Mouse (Mus musculus) lung, embryonic 15.5 days (tissue): Measurements from ENCODE around the gene Mrgpra1. TPM values are rescaled to one million over a fixed set of nuclear protein-coding genes. Genes with fewer than 3 reads are reported as not detected.
"Not testable (repeated sequence)": the region's sequence is repeated elsewhere in the genome, so short reads cannot be mapped to it uniquely, and the experiment has no call there.

ENCODE experiments used
- ATAC-seq: fragments of 200-750 bp; cut with Nextera tagmentation; 2 replicates; pipeline ENCODE4 v1.8.0; 2017; ENCODE audit warnings: moderate number of reproducible peaks, borderline replicate concordance; ENCODE audit not compliant: low FRiP score, low TSS enrichment; ENCODE audit errors: extremely low read depth
- H3K27ac ChIP-seq: fragments of 300-500 bp; sonication (generic); 2 replicates; pipeline ENCODE4 v1.5.1; 2015; ENCODE audit warnings: moderate library complexity, mild to moderate bottlenecking, inconsistent platforms
- H3K27me3 ChIP-seq: fragments of 300-500 bp; sonication (generic); 2 replicates; pipeline ENCODE4 v1.6.1; 2015; ENCODE audit warnings: inconsistent platforms
- H3K36me3 ChIP-seq: fragments of 300-500 bp; sonication (generic); 2 replicates; pipeline ENCODE4 v1.6.1; 2015; ENCODE audit warnings: inconsistent platforms
- H3K4me1 ChIP-seq: fragments of 300-500 bp; sonication (generic); 2 replicates; pipeline ENCODE4 v1.6.1; 2015; ENCODE audit warnings: inconsistent platforms
- H3K4me2 ChIP-seq: fragments of 300-500 bp; sonication (generic); 2 replicates; pipeline ENCODE4 v1.6.1; 2015; ENCODE audit warnings: inconsistent platforms, mild to moderate bottlenecking, moderate library complexity
- H3K4me3 ChIP-seq: fragments of 300-500 bp; sonication (generic); 2 replicates; pipeline ENCODE4 v1.5.1; 2015; ENCODE audit warnings: mild to moderate bottlenecking, inconsistent platforms
- H3K9ac ChIP-seq: fragments of 300-500 bp; sonication (generic); 2 replicates; pipeline ENCODE4 v1.6.1; 2015; ENCODE audit warnings: inconsistent platforms
- H3K9me3 ChIP-seq: fragments of 300-500 bp; sonication (generic); 2 replicates; pipeline ENCODE4 v1.6.1; 2016; ENCODE audit warnings: inconsistent platforms
- WGBS: fragments of 180-500 bp; shearing (Covaris S2); methylation state at CpG from one replicate; pipeline ENCODE4 v1.1.7; 2015; 5-methylcytosine and 5-hydroxymethylcytosine counted together
- polyA plus RNA-seq: library from polyadenylated mRNA; unstranded; fragments of >200 nt; fragmentation: Nextera tagmentation; extraction: Ambion mirVana; gene quantifications from 2 replicates; pipeline ENCODE4 v1.2.1, GENCODE M21; 2015

Gene Mrgpra1
- polyA plus RNA-seq, result not detected in 2 replicates

DNA sequence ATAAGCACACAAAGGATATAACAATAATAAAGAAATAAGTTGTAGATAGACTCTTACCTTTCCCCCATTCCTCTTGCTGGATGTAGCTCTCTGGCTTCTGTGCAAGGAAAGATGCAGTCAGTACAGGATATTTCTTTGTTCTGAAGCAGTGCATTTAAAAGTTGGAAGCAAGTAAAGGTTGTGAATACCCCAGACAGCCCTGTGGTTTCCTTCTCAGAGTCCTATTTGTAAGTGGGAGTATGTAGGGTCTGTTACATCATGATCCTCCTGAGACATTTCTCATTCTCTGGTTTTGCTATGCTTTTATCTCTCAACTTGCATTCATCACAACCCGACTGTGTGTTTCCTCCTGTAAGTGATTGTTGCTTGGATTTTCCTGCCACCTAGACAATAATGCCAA is at the start of gene Mrgpra1:
Mrgpra1 (minus strand) TSS at position 101 of the 400 bp plus-strand sequence.
- ATAC-seq, result no peak
- Histone ChIP-seq H3K27me3 (no peaks in the 10 kb centered on the region), H3K4me1 (no peaks in the 10 kb centered on the region), H3K9ac (no peak within 1 kb of the TSS), H3K27ac (no peak within 1 kb of the TSS), H3K4me2 (no peak within 1 kb of the TSS), H3K9me3 (0 out of 2 replicates have a peak, but pooled peaks cover 3% of the 10 kb centered on the region), H3K36me3 (no peaks in the 10 kb centered on the region), H3K4me3 (no peak within 1 kb of the TSS)
- 64% methylated on average over 1 of the region's 1 CpGs for WGBS

DNA sequence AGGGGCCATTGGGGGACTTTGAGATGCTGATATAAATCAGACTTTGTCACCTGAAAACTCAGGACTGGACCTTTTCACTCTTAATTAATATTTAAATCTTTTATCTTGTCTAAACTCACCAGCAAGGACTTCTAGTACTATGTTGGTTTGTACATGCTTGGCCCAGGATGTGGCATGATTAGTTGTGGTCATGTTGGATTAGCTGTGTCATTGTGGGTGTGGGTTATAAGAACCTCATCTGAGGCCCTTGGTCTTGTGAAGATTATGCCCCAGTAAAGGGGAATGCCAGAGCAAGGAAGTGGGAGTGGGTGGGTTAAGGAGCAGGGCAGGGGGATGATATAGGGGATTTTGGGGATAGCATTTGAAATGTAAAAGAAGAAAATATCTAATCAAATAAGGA is 47.1 kb upstream of the Mrgpra1 start:
- H3K9me3 ChIP-seq, result no peaks in the 10 kb centered on the region
- no peaks in the 10 kb centered on the region for H3K4me1 ChIP-seq
- H3K4me2 ChIP-seq, result no peak overlapping the region
- H3K9ac ChIP-seq, result no peak overlapping the region
- no peaks in the 10 kb centered on the region for H3K27me3 ChIP-seq
- no peak overlapping the region for H3K27ac ChIP-seq
- H3K4me3 ChIP-seq, result no peak overlapping the region
- H3K36me3 ChIP-seq, result no peaks in the 10 kb centered on the region
- ATAC-seq, result no peak

DNA sequence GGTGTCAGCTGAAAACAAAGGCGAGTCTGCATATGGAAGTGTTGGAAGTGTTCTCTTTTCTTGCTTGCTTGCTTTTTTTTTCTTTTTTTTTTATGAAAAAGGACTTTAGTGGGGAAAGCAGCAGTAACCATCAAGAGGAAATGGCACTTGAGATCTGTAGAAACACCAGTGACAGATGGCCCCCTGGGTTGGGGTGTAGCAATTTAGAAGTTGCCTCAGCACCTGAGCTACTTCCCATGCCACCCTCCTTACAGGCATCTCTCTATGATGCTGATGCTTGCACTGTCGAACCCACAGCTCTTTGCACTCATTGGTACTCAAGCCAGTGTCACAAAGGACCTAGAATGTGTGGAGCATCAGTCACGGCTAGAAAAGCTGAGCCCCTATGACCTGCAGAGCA is 5.6 kb downstream of the Mrgpra1 start:
- Histone ChIP-seq H3K9me3 (no peaks in the 10 kb centered on the region), H3K36me3 (no peaks in the 10 kb centered on the region), H3K9ac (no peak overlapping the region), H3K27me3 (no peaks in the 10 kb centered on the region), H3K27ac (no peak overlapping the region), H3K4me1 (no peaks in the 10 kb centered on the region), H3K4me3 (no peak overlapping the region), H3K4me2 (no peak overlapping the region)
- 66% methylated on average over 3 of the region's 3 CpGs for WGBS
- no peak for ATAC-seq

DNA sequence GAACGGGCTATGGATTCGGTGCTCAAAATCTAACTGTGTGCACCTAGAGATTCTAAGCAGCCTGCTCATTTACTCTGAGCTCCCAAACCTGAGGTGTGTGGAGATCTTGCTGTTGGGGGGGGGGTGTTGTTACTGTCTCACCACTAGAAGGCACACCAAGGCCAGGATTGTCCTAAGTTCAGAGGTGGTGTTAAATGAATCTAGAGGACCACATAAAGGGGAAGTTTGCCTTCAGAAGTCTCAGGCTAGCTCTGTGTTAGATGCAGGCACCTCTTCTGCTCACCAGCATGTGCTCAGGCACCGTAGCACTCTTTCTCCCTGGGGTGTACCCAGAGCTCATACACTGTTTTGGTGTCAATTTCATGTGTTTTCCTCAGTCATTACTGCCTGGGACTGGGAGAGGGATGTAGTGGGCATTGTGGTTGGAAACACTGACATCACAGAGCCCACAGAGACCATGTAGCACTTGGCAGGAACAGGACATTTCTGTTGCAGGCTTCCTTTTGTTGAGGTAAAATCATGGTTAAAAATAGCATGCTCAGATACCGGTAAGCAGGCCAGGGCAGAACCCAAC is 8.0 kb downstream of the Mrgpra1 start:
- Histone ChIP-seq H3K9ac (no peak overlapping the region), H3K4me3 (no peak overlapping the region), H3K27me3 (no peaks in the 10 kb centered on the region), H3K9me3 (no peaks in the 10 kb centered on the region), H3K27ac (no peak overlapping the region), H3K4me2 (no peak overlapping the region), H3K4me1 (no peaks in the 10 kb centered on the region), H3K36me3 (no peaks in the 10 kb centered on the region)
- ATAC-seq, result no peak
- WGBS, result 82% methylated on average over 4 of the region's 4 CpGs

DNA sequence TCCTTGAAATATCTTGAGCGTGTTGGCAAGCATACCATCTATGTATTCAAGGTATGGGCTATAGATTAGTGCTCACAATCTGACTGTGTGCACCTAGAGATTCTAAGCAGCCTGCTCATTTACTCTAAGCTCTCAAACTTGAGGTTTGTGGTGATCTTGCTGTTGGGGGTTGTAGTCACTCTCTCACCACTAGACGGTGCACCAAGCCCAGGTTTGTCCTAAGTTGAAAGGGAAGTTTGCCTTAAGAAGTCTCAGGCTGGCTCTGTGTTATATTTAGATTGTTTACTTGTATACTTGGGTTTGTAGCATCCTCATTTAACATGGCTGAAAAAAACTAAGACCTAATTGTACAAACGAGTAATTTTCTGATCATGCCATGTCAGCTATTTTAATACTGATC is 12.2 kb downstream of the Mrgpra1 start:
- not testable (repeated sequence) for H3K27ac ChIP-seq, H3K4me3 ChIP-seq, H3K4me1 ChIP-seq, H3K36me3 ChIP-seq, H3K27me3 ChIP-seq, H3K9me3 ChIP-seq, H3K4me2 ChIP-seq, ATAC-seq, H3K9ac ChIP-seq
- 70% methylated on average over 3 of the region's 3 CpGs for WGBS

DNA sequence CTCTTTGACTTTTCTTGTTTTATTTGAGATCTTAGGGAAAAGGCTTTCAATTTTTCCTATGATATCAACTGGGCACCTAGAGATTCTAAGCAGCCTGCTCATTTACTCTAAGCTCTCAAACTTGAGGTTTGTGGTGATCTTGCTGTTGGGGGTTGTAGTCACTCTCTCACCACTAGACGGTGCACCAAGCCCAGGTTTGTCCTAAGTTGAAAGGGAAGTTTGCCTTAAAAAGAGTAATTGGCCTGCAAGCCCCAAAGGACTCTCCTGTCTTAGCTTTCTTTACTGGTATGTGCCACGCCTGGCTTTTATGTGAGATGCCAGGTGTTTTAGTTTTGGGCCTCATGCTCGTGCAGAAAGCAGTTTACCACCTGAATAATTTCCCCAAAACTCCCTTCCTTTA is 12.7 kb downstream of the Mrgpra1 start:
- 62% methylated on average over 3 of the region's 3 CpGs for WGBS
- not testable (repeated sequence) for H3K4me2 ChIP-seq

DNA sequence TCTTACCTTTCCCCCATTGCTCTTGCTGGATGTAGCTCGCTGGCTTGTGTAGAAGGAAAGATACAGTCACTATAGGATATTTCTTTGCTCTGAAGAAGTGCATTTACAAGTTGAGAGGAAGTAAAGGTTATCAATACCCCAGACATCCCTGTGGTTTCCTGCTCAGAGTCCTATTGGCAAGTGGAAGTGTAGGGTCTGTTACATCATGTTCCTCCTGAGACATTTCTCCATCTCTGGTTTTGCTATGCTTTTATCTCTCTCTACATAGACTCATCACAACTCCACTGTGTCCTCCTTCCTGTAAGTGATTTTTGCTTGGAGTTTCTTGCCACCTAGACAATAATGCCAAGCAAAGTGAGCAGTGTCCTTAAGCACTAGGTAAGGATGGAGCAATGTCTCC is 35.7 kb downstream of the Mrgpra1 start:
- no peaks in the 10 kb centered on the region for H3K27me3 ChIP-seq
- H3K4me1 ChIP-seq, result no peaks in the 10 kb centered on the region
- 48% methylated on average over 1 of the region's 1 CpGs for WGBS
- no peak overlapping the region for H3K4me3 ChIP-seq
- H3K9me3 ChIP-seq, result no peaks in the 10 kb centered on the region
- H3K9ac ChIP-seq, result no peak overlapping the region
- no peak overlapping the region for H3K4me2 ChIP-seq
- H3K27ac ChIP-seq, result no peak overlapping the region
- ATAC-seq, result no peak
- no peaks in the 10 kb centered on the region for H3K36me3 ChIP-seq

More for the DNA sequence above, 12.7 kb downstream of the Mrgpra1 start:
- not testable (repeated sequence) for H3K36me3 ChIP-seq, H3K4me1 ChIP-seq, H3K9me3 ChIP-seq, H3K27me3 ChIP-seq, H3K27ac ChIP-seq, H3K4me3 ChIP-seq, H3K9ac ChIP-seq, ATAC-seq

DNA sequence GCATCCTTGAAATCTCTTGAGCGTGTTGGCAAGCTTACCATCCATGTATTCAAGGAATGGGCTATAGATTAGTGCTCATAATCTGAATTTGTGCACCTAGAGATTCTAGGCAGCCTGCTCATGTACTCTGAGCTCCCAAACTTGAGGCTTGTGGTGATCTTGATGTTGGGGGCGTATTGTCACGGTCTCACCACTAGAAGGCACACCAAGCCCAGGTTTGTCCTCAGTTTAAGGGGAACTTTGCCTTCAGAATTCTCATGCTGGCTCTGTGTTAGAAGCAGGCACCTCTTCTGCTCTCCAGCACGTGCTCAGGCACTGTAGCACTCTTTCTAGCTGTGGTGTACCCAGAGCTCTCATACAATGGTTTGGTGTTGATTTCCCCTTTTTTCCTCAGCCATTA is 41.8 kb downstream of the Mrgpra1 start:
- Histone ChIP-seq H3K27me3 (no peaks in the 10 kb centered on the region), H3K4me3 (no peak overlapping the region), H3K27ac (no peak overlapping the region), H3K4me1 (no peaks in the 10 kb centered on the region), H3K9me3 (no peaks in the 10 kb centered on the region), H3K4me2 (no peak overlapping the region), H3K9ac (no peak overlapping the region), H3K36me3 (no peaks in the 10 kb centered on the region)
- 35% methylated on average over 4 of the region's 4 CpGs for WGBS
- no peak for ATAC-seq

DNA sequence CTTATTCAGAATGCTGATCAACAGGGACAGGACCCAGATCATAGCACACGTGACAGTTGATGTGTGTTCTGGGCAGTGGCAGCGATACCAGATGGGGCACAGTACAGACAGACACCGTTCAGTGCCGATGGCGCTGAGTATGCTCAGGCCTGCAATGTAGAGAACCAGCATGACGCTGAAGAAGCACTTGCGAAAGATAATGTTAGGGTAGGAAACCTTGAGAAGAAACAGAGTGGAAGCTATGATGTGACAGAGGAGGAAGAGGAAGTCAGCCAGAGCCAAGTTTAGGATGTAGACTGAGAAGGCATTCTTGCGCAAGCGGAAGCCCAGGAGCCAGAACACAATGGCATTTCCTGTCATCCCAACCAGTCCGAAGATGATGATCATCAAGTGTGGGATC is 44.2 kb downstream of the Mrgpra1 start:
- H3K9me3 ChIP-seq, result no peaks in the 10 kb centered on the region
- WGBS, result 84% methylated on average over 10 of the region's 10 CpGs
- no peak overlapping the region for H3K9ac ChIP-seq
- H3K27ac ChIP-seq, result no peak overlapping the region
- no peaks in the 10 kb centered on the region for H3K36me3 ChIP-seq
- no peak overlapping the region for H3K4me3 ChIP-seq
- no peaks in the 10 kb centered on the region for H3K27me3 ChIP-seq
- no peak overlapping the region for H3K4me2 ChIP-seq
- no peaks in the 10 kb centered on the region for H3K4me1 ChIP-seq
- ATAC-seq, result no peak

DNA sequence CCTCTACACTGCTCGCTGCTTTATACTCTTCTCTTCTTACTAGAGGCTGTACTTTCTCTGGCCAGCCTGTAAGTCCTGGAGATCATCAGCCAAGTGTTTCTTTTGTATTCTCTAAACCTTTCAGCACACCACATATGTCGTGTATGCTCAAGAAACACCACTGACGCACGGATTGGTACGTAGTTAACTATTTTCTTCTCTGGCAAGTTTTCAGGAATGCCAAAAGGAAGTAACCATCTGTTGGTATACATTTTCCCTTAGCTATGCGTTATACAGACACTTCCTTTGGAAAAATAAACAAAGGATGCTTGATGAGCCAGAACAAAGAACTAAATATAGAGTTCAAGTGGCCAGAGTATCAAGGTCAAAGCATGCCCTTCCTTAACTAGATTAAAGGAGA is 49.4 kb downstream of the Mrgpra1 start:
- not testable (repeated sequence) for ATAC-seq, H3K4me3 ChIP-seq, H3K4me1 ChIP-seq, H3K27me3 ChIP-seq, H3K27ac ChIP-seq, H3K9ac ChIP-seq, H3K36me3 ChIP-seq, H3K9me3 ChIP-seq, H3K4me2 ChIP-seq
- WGBS, result 53% methylated on average over 5 of the region's 6 CpGs

DNA sequence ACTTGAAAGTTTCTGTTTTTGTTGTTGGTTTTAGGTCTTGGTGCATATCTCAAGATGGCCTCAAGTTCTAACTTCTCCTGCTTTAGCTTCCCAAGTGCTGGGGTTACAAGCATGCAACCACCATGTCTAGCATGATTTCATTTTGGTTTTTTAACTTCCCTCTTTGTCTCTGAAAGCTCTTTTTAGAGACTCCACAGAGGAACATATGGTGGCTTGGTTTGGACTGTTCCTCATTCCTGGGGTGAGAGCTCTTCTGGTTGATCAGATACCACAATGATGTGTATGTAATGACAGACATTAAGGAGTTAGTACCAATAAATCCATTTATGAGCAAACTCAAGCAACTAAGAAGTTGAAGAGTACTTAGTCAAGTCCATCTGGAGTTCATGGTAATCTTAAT is 54.4 kb downstream of the Mrgpra1 start:
- not testable (repeated sequence) for H3K9me3 ChIP-seq, ATAC-seq, H3K9ac ChIP-seq, H3K4me1 ChIP-seq, H3K4me2 ChIP-seq, H3K36me3 ChIP-seq, H3K27ac ChIP-seq, H3K4me3 ChIP-seq, H3K27me3 ChIP-seq
